Mouse (Mus musculus): ENCODE results near the gene Tagln2. TPM values are rescaled to one million over a fixed set of nuclear protein-coding genes. Genes with fewer than 3 reads are reported as not detected.

Gene Tagln2
- total and polyA plus RNA-seq, 3 experiments, result 100 to 581 (median 332) TPM

DNA sequence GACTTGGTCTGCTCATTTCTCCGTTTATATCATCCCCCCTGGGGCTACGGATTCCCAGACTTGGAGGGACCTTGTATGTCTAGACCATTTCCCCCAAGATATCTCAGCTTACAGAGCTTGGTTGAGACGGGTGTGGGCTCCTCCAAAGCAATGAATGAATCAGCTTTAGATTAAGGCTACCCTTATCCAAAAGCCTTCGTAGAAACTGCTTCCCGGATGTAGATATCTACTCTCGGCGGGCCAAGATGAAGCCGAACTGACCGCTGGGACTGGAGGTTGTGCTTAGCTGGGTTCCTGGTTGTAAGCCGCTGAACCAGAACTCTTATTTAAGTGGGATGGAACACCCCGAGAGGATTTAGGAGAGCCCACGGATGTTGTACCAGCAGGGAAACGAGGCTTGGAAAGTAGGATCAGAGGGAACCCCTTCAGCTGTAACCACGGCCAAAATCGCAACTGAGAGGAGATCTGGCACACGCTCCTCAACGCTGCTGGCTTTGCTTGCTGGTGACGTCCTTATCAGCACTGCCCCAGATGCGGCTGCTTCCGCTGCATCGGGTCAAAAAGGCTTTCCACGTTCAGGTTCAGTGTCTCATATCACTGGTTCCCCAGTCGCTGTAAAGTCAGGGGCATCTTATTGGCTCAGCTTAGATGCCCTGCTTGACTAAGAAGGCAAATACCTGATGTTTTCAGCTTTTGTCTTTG lies 26.7 kb downstream of the Tagln2 start (continued):
- peak; percentile 65; the same call in 1 of the 2 replicates for TF ChIP-seq BHLHE40 (IDR thresholded peaks at IDR 0.05; ENCODE audit: borderline replicate concordance, low read depth, low read length)
- TF ChIP-seq GABPA (IDR thresholded peaks at IDR 0.05; ENCODE audit: low read depth, low read length), result no peak
- peak; percentile 10; the same call in 1 of the 2 replicates for TF ChIP-seq NELFE (IDR thresholded peaks at IDR 0.05; ENCODE audit: low read depth, low read length)
- no peak for TF ChIP-seq NRF1 (IDR thresholded peaks at IDR 0.05; ENCODE audit: insufficient read depth, low read depth, low read length, poor library complexity, severe bottlenecking)
- no peak for TF ChIP-seq MAFK (IDR thresholded peaks at IDR 0.05; ENCODE audit: borderline replicate concordance, low read depth, low read length)
- TF ChIP-seq CHD2 (IDR thresholded peaks at IDR 0.05; ENCODE audit: low read length), result no peak
- TF ChIP-seq RAD21 (IDR thresholded peaks at IDR 0.05; ENCODE audit: low read depth, low read length), result no peak
- TF ChIP-seq POLR2AphosphoS5 (IDR thresholded peaks at IDR 0.05; ENCODE audit: borderline replicate concordance, low read depth, low read length), result no peak
- no peak for TF ChIP-seq UBTF (IDR thresholded peaks at IDR 0.05; ENCODE audit: borderline replicate concordance, insufficient read depth, low read depth, low read length)
- no peak for TF ChIP-seq ZC3H11A (IDR thresholded peaks at IDR 0.05; ENCODE audit: low read depth, low read length)
- no peak for TF ChIP-seq MEF2A (IDR thresholded peaks at IDR 0.05; ENCODE audit: extremely low read depth, insufficient replicate concordance, low read depth, low read length, poor library complexity, severe bottlenecking)
- TF ChIP-seq ZNF384 (IDR thresholded peaks at IDR 0.05; ENCODE audit: low read depth, low read length), result no peak

DNA sequence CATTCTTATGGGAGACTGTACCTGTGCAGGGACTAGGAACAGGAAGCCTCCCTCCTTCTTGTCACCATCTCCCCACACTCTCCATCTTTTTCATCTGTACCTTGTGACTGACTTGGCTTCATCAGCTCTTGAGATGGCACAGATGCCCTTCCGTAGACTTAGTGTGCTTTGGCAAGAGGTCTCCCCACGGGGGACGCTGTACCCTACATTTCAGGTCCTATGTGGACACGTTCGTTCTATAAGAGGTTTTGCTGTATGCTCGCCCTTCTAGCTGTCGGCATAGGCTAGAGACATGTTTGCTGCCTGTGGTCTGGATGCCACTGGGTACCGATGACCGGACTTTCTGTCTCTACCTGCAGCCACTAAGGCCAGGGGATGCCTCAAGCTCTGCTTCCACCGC lies 27.6 kb downstream of the Tagln2 start:
- no peak overlapping the region for H3K27ac ChIP-seq (ENCODE audit: control insufficient read depth, low read depth, low read length)
- peaks cover 5 to 25% of the 10 kb centered on the region in 2 experiments for H3K4me1 ChIP-seq (ENCODE audit: control insufficient read depth in 1 of 2, insufficient read depth in 2 of 2, low read length in 2 of 2)
- no peak overlapping the region for H3K4me3 ChIP-seq (ENCODE audit: control insufficient read depth in 1 of 2, insufficient read depth in 1 of 2, low read depth in 2 of 2, low read length in 2 of 2)
- no peaks in the 10 kb centered on the region for H3K27me3 ChIP-seq (ENCODE audit: control insufficient read depth in 1 of 2, insufficient read depth in 2 of 2, low read length in 2 of 2)
- H3K9me3 ChIP-seq (replicated peaks; ENCODE audit: insufficient read depth, low read length), result no peaks in the 10 kb centered on the region
- no peak overlapping the region for H3K9ac ChIP-seq (ENCODE audit: control insufficient read depth, low read depth, low read length, poor library complexity, severe bottlenecking)
- DNase-seq (ENCODE audit: low read depth, low spot score), result no peak
- no peaks in the 10 kb centered on the region for H3K79me2 ChIP-seq (ENCODE audit: control insufficient read depth, insufficient read depth, low read length, poor library complexity)
- peaks cover 0 to 19% of the 10 kb centered on the region in 2 experiments; a peak in 2 of 4 replicates for H3K36me3 ChIP-seq (ENCODE audit: control insufficient read depth in 1 of 2, insufficient read depth in 2 of 2, low read length in 2 of 2)
- TF ChIP-seq CHD2 (IDR thresholded peaks at IDR 0.05; ENCODE audit: low read length) (no peak), MAFK (IDR thresholded peaks at IDR 0.05; ENCODE audit: borderline replicate concordance, low read depth, low read length) (no peak), MEF2A (IDR thresholded peaks at IDR 0.05; ENCODE audit: extremely low read depth, insufficient replicate concordance, low read depth, low read length, poor library complexity, severe bottlenecking) (no peak), UBTF (IDR thresholded peaks at IDR 0.05; ENCODE audit: borderline replicate concordance, insufficient read depth, low read depth, low read length) (no peak), RAD21 (IDR thresholded peaks at IDR 0.05; ENCODE audit: low read depth, low read length) (no peak), ZC3H11A (IDR thresholded peaks at IDR 0.05; ENCODE audit: low read depth, low read length) (no peak), ELF1 (IDR thresholded peaks at IDR 0.05; ENCODE audit: low read depth, low read length) (no peak), SMC3 (IDR thresholded peaks at IDR 0.05; ENCODE audit: low read depth, low read length) (no peak), MAX (IDR thresholded peaks at IDR 0.05; ENCODE audit: low read length) (no peak), SIN3A (IDR thresholded peaks at IDR 0.05; ENCODE audit: low read length) (no peak), ZNF384 (IDR thresholded peaks at IDR 0.05; ENCODE audit: low read depth, low read length) (no peak), NRF1 (IDR thresholded peaks at IDR 0.05; ENCODE audit: insufficient read depth, low read depth, low read length, poor library complexity, severe bottlenecking) (no peak), MYB (IDR thresholded peaks at IDR 0.05; ENCODE audit: low read depth, low read length) (no peak), POLR2AphosphoS2 (IDR thresholded peaks at IDR 0.05; ENCODE audit: low read length) (no peak), GATA1 (IDR thresholded peaks at IDR 0.05; ENCODE audit: low read depth, low read length) (no peak), TBP (IDR thresholded peaks at IDR 0.05; ENCODE audit: low read depth, low read length) (no peak), JUND (IDR thresholded peaks at IDR 0.05; ENCODE audit: low read depth, low read length) (no peak), CTCF (IDR thresholded peaks at IDR 0.05 in 2 of 3, conservative IDR thresholded peaks at IDR 0.05 in 1 of 3; ENCODE audit: control insufficient read depth in 1 of 3, insufficient read depth in 1 of 3, low read depth in 2 of 3, low read length in 3 of 3, poor library complexity in 1 of 3, severe bottlenecking in 1 of 3) (no peak), POLR2A (IDR thresholded peaks at IDR 0.05; ENCODE audit: control insufficient read depth in 1 of 2, insufficient read depth in 1 of 2, low read depth in 1 of 2, low read length in 2 of 2, poor library complexity in 1 of 2) (no peak), CHD1 (IDR thresholded peaks at IDR 0.05; ENCODE audit: low read depth, low read length) (no peak)

Measured in MEL (cell line).